Mouse (Mus musculus) adipocyte (in vitro differentiated cells): Measurements from ENCODE around the gene Pigc.

Experiments
- DNase-seq: peaks from one replicate; pipeline ENCODE4 v3.0.0-alpha.2; 2016; ENCODE audit warnings: low spot score

The Pigc gene

DNA sequence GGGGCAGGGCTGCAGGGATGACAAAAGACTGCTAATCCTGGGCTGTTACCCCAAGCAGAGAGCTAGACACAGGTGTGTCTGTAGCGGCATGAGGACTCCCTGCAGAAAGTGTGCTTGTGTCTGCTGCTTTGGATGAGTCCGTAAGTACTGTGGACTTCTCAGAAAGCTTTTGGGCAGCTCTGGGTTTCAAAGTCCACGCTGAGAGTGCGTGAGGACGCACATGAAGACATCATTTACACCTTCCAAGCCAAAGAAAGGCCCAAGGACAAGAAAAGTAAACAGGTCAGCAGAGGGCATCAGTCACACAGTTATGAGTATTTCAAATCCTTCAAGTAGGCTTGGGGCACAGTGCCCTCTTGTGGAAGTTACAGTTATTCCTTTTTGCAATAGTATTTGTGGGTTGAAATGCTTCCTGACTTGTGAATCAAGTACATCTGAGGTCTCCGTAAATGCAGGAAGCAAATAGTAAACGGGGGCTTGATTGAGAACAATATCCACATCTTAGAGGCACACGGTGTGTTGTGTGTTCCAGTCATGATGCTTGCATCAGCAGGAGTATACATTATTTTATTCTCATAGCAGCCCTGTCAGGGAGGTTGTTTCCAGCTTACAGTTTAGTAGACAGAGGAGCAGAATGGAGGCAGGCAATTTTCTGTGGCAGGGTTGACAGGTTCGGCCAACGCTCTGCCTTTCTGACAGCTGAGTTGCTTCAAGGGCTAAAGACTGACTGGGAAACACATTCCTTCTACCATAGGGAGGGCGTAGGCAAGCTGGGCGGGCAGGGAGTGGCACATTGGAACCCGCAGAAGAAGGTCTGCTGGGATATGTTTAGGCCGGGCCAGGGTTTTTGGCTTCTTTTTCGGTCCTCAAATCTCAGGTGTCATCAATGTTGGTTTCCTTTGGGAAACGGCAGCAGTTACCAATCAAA, 7.5 kb downstream of the Pigc start:
- peak; percentile 95 for DNase-seq

DNA sequence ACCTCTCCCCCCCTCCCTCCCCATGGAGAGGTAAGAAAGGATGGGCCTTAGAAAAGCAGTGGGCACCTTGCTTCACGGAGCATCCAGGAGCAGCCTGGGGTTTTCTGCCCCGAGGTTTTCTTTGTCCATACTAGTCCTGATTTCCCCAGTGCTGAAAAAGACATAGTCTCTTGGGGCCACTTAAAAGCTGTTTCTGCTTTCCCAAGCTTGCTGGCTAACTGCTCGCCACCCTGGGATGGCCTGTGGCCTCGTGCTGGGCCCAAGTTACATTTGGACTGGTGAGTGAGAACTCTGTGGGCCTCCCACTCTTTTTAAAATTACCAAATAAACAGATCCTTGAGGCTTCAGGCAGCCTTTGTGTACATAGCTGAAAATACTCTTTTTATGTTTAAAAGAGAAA, 8.3 kb downstream of the Pigc start:
- DNase-seq: peak; percentile 91

GRCm38 (mm10) chr1:161978173-161978700, 9.3 kb downstream of the Pigc start:
- DNase-seq: no peak

DNA sequence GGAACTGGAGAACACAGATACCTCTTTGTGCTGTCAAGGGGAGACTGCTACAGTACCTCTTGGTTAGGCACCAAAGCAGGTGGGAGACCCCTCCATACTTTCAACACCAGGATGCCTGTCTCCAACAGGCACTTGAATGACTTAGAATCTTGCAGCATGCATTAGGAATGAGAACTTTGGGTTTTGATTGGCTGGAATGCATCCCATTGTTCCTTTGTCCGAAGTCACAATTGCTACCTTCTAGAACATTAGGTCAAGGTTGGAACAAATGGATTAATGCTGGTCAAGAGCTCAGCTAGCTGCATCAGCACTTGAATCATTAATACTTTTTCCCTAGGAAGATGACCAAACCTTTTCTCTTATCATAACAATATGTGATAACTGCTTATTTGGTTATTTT, 10.6 kb downstream of the Pigc start, which contains the start of gene 4930558K02Rik:
4930558K02Rik (minus strand) TSS at position 101 of the 400 bp plus-strand sequence.
- DNase-seq: no peak

GRCm38 (mm10) chr1:161980046-161980445, 11.1 kb downstream of the Pigc start:
- no peak for DNase-seq

- no peak for DNase-seq
Observed at GRCm38 (mm10) chr1:161980626-161981298, 11.8 kb downstream of the Pigc start.

DNA sequence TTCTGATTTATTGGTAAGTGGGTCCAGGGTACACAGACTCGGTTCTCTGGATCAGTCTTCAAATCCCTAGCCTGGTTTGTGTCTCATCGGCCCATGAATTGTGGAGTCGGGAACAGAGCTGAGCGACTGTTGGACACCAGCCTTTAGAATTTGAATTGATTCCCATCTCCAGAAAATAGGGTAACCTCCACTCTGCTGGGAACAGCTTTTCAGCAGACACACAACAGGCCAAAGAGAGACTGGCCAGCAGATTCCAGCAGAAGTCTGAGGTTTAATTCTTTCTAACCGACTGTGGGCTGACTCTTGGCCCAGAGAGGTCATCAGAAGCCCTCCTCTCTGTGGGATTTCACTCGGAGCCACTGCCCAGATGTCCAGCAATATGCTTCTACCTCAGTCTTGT, 14.5 kb downstream of the Pigc start:
- DNase-seq: peak; percentile 81

- DNase-seq: peak; percentile 80
Observed at GRCm38 (mm10) chr1:161983979-161984566, 15.1 kb downstream of the Pigc start.

DNA sequence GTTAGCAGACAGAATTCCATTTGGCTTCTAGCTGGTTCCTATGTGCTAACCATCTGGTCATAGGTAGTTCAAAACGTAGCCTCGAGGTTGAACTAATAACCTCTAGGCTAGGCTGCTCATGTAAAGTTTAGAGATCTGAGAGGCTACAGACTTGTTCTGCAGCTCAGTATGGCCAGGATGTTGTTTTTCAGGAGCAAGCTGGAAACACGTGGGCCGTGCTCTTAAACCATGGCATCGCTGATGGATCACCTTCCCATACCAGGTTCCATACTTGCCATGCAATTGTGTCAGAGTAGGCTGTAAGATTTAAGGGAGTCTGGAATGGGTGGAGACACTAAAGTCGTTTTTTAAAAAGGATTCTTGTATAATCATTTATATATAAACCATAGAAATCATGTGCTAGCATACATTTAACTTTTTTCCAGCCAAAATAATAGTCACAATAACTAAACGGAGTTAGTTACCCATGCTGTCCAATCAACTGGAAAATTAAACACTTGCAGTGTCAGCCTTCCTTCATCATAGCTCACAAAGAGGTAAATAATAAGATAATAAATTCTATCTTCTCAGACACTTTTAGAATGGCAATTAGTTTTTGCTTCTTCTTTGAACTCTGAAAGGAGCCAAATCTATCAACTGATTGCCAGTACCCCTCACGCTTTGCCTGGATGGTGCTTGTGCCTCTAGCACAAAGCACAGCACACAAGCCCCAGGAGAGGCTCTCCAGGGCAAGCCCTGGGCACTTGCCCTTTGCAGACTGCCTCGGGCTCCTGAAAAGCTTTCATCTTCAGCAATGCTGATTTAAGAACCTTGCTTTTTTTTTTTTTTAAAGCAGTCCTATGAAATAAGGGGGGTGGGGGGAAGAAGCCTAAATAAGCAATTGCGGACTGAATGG, 21.9 kb downstream of the Pigc start:
- no peak for DNase-seq

GRCm38 (mm10) chr1:161991846-161992245, 22.9 kb downstream of the Pigc start:
- no peak for DNase-seq

DNA sequence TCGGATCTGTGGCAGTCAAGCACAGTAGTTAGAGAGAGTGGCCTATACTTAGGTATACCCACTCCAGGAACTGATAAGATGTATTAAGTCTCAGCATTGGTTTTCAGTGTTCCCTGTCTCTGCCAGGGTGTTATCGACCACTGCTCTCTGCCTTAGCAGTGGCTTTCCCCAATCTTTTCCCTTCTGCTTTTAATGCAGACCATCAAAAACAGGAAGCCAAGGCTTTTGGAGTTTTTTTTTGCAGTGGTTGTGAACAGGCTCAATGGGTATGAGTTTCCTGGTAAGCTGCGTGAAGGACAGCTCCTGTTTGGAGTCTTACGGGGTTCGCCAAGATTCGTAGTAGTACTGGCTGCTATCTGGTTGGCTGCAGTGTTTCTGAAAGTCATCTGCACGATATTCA, 23.4 kb downstream of the Pigc start:
- no peak for DNase-seq

DNA sequence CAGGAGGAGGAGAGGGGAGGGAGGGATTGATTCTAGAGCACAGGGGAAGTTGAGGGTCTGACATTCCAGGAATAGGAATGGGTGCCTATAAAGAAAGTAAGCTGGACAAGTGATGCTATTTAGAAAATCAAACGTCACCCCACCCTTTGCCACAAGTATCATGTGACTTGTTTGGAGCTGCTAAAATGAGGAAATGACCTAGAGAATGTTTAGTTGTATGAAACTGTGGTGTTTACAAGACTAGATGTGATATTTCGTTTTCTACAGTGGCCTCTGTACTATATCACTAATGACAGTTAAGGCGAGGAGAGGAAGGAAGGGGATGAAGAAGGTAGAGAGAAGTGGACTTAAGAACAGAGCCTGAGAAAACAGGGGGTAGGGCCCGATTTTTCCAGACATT, 29.8 kb downstream of the Pigc start:
- DNase-seq: no peak

- DNase-seq: no peak
Observed at GRCm38 (mm10) chr1:161999338-161999737, 30.4 kb downstream of the Pigc start.

- peak; percentile 91 for DNase-seq
Observed at GRCm38 (mm10) chr1:161999882-162000371, 30.9 kb downstream of the Pigc start.

GRCm38 (mm10) chr1:162001328-162001727, 32.3 kb downstream of the Pigc start:
- DNase-seq: no peak

- DNase-seq: no peak
Observed at GRCm38 (mm10) chr1:162003729-162004517, 34.9 kb downstream of the Pigc start.

GRCm38 (mm10) chr1:162004518-162004780, 35.5 kb downstream of the Pigc start:
- no peak for DNase-seq

DNA sequence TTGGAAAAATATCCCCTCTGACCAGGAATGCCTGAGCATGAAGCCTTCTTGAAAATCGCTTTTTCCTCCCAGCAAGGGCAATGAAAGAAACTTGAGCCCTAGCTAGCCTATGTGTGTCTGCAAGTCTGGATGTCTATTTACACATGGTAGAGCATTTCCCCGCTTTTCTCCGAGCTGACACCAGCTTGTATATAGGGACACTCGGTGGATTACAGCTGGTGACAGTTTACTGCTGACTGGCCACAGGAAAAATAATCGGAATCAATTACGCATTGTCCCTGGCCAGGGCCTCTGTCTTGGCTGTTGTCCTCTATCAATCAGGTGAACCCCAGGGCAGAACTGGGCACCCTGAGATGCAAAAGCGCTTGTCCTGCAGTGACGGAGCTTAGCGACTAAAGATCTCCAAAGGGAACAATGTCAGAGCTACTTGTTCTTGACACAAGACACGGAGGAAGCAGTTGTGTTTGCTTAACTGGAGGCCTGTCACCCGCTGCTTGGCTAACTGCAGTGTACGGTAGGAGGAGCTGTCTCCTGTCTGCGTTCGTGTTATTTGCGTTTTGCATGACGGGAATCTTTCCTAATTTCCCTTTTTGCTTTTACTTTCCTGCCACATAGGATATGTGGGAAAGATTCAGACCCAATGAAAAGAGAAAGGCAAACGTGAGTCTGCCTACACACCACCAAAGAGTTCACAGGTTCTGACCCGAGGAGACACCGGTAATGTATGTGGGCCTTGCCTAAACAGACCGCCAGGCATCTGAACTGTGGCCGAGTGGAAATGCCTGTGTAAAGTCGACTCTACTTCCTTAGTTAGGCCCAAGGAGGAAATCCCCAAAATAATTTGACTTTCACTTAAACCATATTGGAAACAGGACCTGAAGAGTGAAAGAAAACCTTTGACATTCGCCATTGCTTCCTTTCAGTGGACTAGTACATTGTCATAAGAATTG, 36.1 kb downstream of the Pigc start:
- DNase-seq: peak; percentile 51

- DNase-seq: peak; percentile 60
Observed at GRCm38 (mm10) chr1:162006109-162006508, 37.1 kb downstream of the Pigc start.

DNA sequence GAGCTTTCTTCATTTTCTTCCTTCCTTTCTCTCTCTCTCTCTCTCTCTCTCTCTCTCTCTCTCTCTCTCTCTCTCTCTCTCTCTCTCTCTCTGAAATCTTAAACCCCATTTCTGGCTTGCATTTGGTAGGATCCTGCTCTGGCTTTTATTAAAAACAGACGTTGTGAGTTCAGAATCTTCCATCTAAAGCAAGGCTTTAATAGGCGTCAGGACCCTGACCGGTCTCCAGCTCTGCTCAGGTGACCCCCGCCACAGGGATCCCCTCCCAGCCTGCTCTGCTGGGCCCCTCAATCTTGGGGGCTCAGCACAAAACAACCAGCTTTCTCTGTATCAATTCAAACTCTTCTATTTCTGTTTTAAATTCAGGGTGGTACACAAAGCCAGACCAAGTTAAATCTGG, 39.2 kb downstream of the Pigc start:
- no peak for DNase-seq
